Mouse (Mus musculus) lung, postnatal 14 days (tissue): Measurements from ENCODE around the gene Amfr.

Source experiments
- DNase-seq: peaks from one replicate; pipeline ENCODE4 v3.0.0; 2021

Gene Amfr

GRCm38 (mm10) chr8:94012013-94012951 lies at the start of gene Amfr:
Gene Amfr, minus strand, starts transcription at chr8:94012842.
- DNase-seq: peak; percentile 69

GRCm38 (mm10) chr8:94057157-94057854 lies 44.7 kb upstream of the Amfr start:
- peak; percentile 68 for DNase-seq

GRCm38 (mm10) chr8:94052696-94053095 lies 40.1 kb upstream of the Amfr start:
- DNase-seq: no peak

GRCm38 (mm10) chr8:94047845-94048244 lies 35.2 kb upstream of the Amfr start:
- peak; percentile 3 for DNase-seq

GRCm38 (mm10) chr8:94037806-94038205 lies 25.2 kb upstream of the Amfr start:
- DNase-seq: peak; percentile 5

GRCm38 (mm10) chr8:94036944-94037524 lies 24.4 kb upstream of the Amfr start, which contains the start of the genes Nudt21 and Ogfod1:
Gene Nudt21, minus strand, starts transcription at chr8:94037031.
Gene Ogfod1, plus strand, starts transcription at chr8:94037198.
- DNase-seq: peak; percentile 94

GRCm38 (mm10) chr8:94036541-94036940 lies 23.9 kb upstream of the Amfr start:
- peak; percentile 58 for DNase-seq

GRCm38 (mm10) chr8:94035200-94035599 lies 22.6 kb upstream of the Amfr start:
- DNase-seq: no peak

- no peak for DNase-seq
Observed at GRCm38 (mm10) chr8:94033601-94034000, 21.0 kb upstream of the Amfr start.

- no peak for DNase-seq
Observed at GRCm38 (mm10) chr8:94029701-94030100, 17.1 kb upstream of the Amfr start.

- no peak for DNase-seq
Observed at GRCm38 (mm10) chr8:94023916-94024315, 11.3 kb upstream of the Amfr start.

- DNase-seq: no peak
Observed at GRCm38 (mm10) chr8:94013026-94013612, 477 bp upstream of the Amfr start.

GRCm38 (mm10) chr8:94011076-94012012 lies 1.3 kb downstream of the Amfr start:
- no peak for DNase-seq

- no peak for DNase-seq
Observed at GRCm38 (mm10) chr8:94010101-94010705, 2.4 kb downstream of the Amfr start.

GRCm38 (mm10) chr8:94009243-94009845 lies 3.3 kb downstream of the Amfr start:
- DNase-seq: no peak

- no peak for DNase-seq
Observed at GRCm38 (mm10) chr8:94004139-94004538, 8.5 kb downstream of the Amfr start.

GRCm38 (mm10) chr8:93998961-93999360 lies 13.7 kb downstream of the Amfr start:
- DNase-seq: no peak

- DNase-seq: no peak
Observed at GRCm38 (mm10) chr8:93989739-93990138, 22.9 kb downstream of the Amfr start.

GRCm38 (mm10) chr8:93984731-93985130 lies 27.9 kb downstream of the Amfr start:
- DNase-seq: no peak

- DNase-seq: no peak
Observed at GRCm38 (mm10) chr8:93983827-93984226, 28.8 kb downstream of the Amfr start.

- no peak for DNase-seq
Observed at GRCm38 (mm10) chr8:93981679-93982215, 30.9 kb downstream of the Amfr start.
